Mouse (Mus musculus) right cerebral cortex, postnatal 25 days (tissue): ENCODE measurements at regions not wholly inside any gene's neighbourhood (a gene's known extent, or its start where the extent isn't known, plus 50 kb on each side); places are given as distances from the start of the nearest gene placed in this dataset.
A peak's percentile ranks its signal among the peaks of the same experiment; 100 is the strongest.

Experiments used
- DNase-seq: peaks from one replicate; pipeline ENCODE4 v3.0.0; 2022

- DNase-seq = no peak
Observed at GRCm38 (mm10) chr3:121902246-121902645, 50.1 kb upstream of the Arhgap29 start.

- no peak for DNase-seq
Observed at GRCm38 (mm10) chr3:121900429-121900844, 51.9 kb upstream of the Arhgap29 start.

- DNase-seq = no peak
Observed at GRCm38 (mm10) chr3:121897821-121898574, 54.3 kb upstream of the Arhgap29 start.

- no peak for DNase-seq
Observed at GRCm38 (mm10) chr3:121893606-121894005, 58.7 kb upstream of the Arhgap29 start.

- DNase-seq = no peak
Observed at GRCm38 (mm10) chr3:121892675-121893074, 59.7 kb upstream of the Arhgap29 start.

- no peak for DNase-seq
Observed at GRCm38 (mm10) chr3:121891338-121891737, 61.0 kb upstream of the Arhgap29 start.

- DNase-seq = no peak
Observed at GRCm38 (mm10) chr3:121890563-121890962, 61.8 kb upstream of the Arhgap29 start.

- no peak for DNase-seq
Observed at GRCm38 (mm10) chr3:121886870-121887605, 65.3 kb upstream of the Arhgap29 start.

- no peak for DNase-seq
Observed at GRCm38 (mm10) chr3:121886309-121886708, 66.0 kb upstream of the Arhgap29 start.

GRCm38 (mm10) chr3:121885265-121886178 lies 66.8 kb upstream of the Arhgap29 start:
- DNase-seq = no peak

- DNase-seq = peak; percentile 69
Observed at GRCm38 (mm10) chr3:121884328-121885248, 67.8 kb upstream of the Arhgap29 start.

- DNase-seq = no peak
Observed at GRCm38 (mm10) chr3:121880355-121880754, 65.3 kb upstream of the Abcd3 start.

GRCm38 (mm10) chr3:121875072-121875471 lies 60.0 kb upstream of the Abcd3 start:
- DNase-seq = no peak

- no peak for DNase-seq
Observed at GRCm38 (mm10) chr3:121874576-121874975, 59.5 kb upstream of the Abcd3 start.

- no peak for DNase-seq
Observed at GRCm38 (mm10) chr3:121873572-121873971, 58.5 kb upstream of the Abcd3 start.

GRCm38 (mm10) chr3:121872685-121873084 lies 57.6 kb upstream of the Abcd3 start:
- no peak for DNase-seq

GRCm38 (mm10) chr3:121871795-121872194 lies 56.7 kb upstream of the Abcd3 start:
- no peak for DNase-seq

- DNase-seq = no peak
Observed at GRCm38 (mm10) chr3:121870726-121871125, 55.6 kb upstream of the Abcd3 start.

- no peak for DNase-seq
Observed at GRCm38 (mm10) chr3:121869694-121870093, 54.6 kb upstream of the Abcd3 start.

GRCm38 (mm10) chr3:121867301-121867700 lies 52.2 kb upstream of the Abcd3 start:
- no peak for DNase-seq

- DNase-seq = no peak
Observed at GRCm38 (mm10) chr3:121864734-121865445, 49.8 kb upstream of the Abcd3 start.
